Mouse (Mus musculus): ENCODE measurements at regions not wholly inside any gene's neighbourhood (a gene's known extent, or its start where the extent isn't known, plus 50 kb on each side); places are given as distances from the start of the nearest gene placed in this dataset.

DNA sequence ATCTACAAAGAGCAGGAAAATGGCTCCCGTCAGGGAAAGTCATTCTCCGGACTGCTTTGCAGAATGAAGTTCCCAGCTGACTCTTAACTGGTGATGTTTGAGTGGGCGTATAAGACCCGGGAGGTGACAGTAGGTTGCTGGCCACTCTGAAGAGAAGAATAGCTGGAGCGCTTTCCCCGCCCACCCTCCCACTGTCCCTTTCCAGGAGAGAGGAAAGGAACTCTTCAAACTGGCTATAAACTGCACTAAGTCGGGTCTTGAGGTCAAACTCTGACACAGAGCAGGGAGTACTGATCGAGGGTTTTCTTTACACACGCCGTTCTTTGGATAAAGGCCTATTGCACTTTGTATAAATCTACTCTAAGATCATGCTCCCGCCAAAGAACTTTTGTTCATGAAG, 83.4 kb upstream of the Tenm3 start:
- H3K4me3 ChIP-seq (replicated peaks; ENCODE audit: low read length), result no peak overlapping the region
- no peaks in the 10 kb centered on the region for H3K27me3 ChIP-seq (ENCODE audit: control insufficient read depth, insufficient read depth, low read length)
- no peaks in the 10 kb centered on the region for H3K36me3 ChIP-seq (ENCODE audit: control insufficient read depth, insufficient read depth, low read length)
- H3K9ac ChIP-seq (ENCODE audit: low read depth, low read length, severe bottlenecking), result no peak overlapping the region
- no peaks in the 10 kb centered on the region for H3K9me3 ChIP-seq (ENCODE audit: control insufficient read depth, low read length)
- ATAC-seq (ENCODE audit: low FRiP score, low read depth), result no peak
- TF ChIP-seq POLR2A (IDR thresholded peaks at IDR 0.05; ENCODE audit: borderline replicate concordance, extremely low read depth, insufficient read depth, insufficient read length), result no peak
- no peak overlapping the region for H3K4me2 ChIP-seq (replicated peaks; ENCODE audit: low read depth, low read length, severe bottlenecking)
- no peak overlapping the region for H3K27ac ChIP-seq (replicated peaks; ENCODE audit: low read depth, low read length)
- no peak for DNase-seq (ENCODE audit: low spot score)
- no peaks in the 10 kb centered on the region for H3K4me1 ChIP-seq (ENCODE audit: control insufficient read depth, insufficient read depth, low read length)
- WGBS, result 75% methylated on average over 11 of the region's 11 CpGs

DNA sequence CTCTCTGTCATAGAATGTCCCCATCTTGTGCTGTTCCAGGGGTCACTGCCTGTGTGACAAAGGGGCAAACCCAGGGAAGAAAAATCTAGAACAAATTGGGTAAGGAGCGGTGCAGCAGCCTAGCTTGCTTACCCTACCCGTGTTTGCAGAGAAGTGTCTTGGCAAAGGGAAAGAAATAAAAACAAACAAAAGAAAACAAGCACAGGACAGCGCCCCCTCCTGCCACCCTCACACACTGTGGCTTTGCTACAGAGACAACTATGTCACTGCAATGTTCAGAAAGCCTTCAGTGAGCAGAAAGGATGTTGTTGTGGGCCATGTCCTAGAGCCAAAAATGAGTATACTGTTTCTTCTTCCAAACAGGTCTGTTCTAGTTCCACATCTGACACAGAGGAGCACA, 71.5 kb upstream of the Tenm3 start:
- no peaks in the 10 kb centered on the region for H3K4me1 ChIP-seq (ENCODE audit: control insufficient read depth, insufficient read depth, low read length)
- 58% methylated on average over 3 of the region's 3 CpGs for WGBS
- no peak for ATAC-seq (ENCODE audit: low FRiP score, low read depth)

DNA sequence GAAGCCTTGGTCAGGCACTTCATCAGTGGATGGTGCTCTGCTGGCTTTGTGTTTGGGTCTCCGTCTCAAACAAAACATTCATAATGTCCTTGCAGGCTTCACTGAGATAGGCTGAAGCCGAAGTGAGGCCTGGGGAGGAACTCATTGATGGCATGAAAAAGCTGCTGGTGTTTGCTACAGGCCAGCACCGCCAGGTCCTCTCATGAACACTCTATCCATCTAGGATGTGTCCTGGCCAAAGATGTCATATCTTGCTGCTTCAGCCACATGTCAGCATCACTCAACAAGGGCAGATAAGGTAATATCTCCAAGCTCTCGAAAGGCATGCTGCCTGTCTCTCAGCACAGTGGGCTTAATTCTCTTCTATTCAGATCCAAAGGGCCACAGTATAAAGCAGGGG, 69.1 kb upstream of the Tenm3 start:
- TF ChIP-seq POLR2A (IDR thresholded peaks at IDR 0.05; ENCODE audit: borderline replicate concordance, extremely low read depth, insufficient read depth, insufficient read length), result no peak
- 80% methylated on average over 4 of the region's 4 CpGs for WGBS
- Histone ChIP-seq H3K27me3 (ENCODE audit: control insufficient read depth, insufficient read depth, low read length) (no peaks in the 10 kb centered on the region), H3K36me3 (ENCODE audit: control insufficient read depth, insufficient read depth, low read length) (no peaks in the 10 kb centered on the region), H3K27ac (replicated peaks; ENCODE audit: low read depth, low read length) (no peak overlapping the region), H3K9me3 (ENCODE audit: control insufficient read depth, low read length) (no peaks in the 10 kb centered on the region), H3K4me1 (ENCODE audit: control insufficient read depth, insufficient read depth, low read length) (no peaks in the 10 kb centered on the region), H3K4me2 (replicated peaks; ENCODE audit: low read depth, low read length, severe bottlenecking) (no peak overlapping the region), H3K9ac (ENCODE audit: low read depth, low read length, severe bottlenecking) (no peak overlapping the region), H3K4me3 (replicated peaks; ENCODE audit: low read length) (no peak overlapping the region)
- ATAC-seq (ENCODE audit: low FRiP score, low read depth) (no peak), DNase-seq (ENCODE audit: low spot score) (no peak)

More for the DNA sequence above, 71.5 kb upstream of the Tenm3 start:
- no peaks in the 10 kb centered on the region for H3K36me3 ChIP-seq (ENCODE audit: control insufficient read depth, insufficient read depth, low read length)
- H3K27ac ChIP-seq (replicated peaks; ENCODE audit: low read depth, low read length), result no peak overlapping the region
- H3K27me3 ChIP-seq (ENCODE audit: control insufficient read depth, insufficient read depth, low read length), result no peaks in the 10 kb centered on the region
- H3K4me3 ChIP-seq (replicated peaks; ENCODE audit: low read length), result no peak overlapping the region
- no peak overlapping the region for H3K4me2 ChIP-seq (replicated peaks; ENCODE audit: low read depth, low read length, severe bottlenecking)
- H3K9me3 ChIP-seq (ENCODE audit: control insufficient read depth, low read length), result no peaks in the 10 kb centered on the region
- DNase-seq (ENCODE audit: low spot score), result no peak
- TF ChIP-seq POLR2A (IDR thresholded peaks at IDR 0.05; ENCODE audit: borderline replicate concordance, extremely low read depth, insufficient read depth, insufficient read length), result no peak
- no peak overlapping the region for H3K9ac ChIP-seq (ENCODE audit: low read depth, low read length, severe bottlenecking)

DNA sequence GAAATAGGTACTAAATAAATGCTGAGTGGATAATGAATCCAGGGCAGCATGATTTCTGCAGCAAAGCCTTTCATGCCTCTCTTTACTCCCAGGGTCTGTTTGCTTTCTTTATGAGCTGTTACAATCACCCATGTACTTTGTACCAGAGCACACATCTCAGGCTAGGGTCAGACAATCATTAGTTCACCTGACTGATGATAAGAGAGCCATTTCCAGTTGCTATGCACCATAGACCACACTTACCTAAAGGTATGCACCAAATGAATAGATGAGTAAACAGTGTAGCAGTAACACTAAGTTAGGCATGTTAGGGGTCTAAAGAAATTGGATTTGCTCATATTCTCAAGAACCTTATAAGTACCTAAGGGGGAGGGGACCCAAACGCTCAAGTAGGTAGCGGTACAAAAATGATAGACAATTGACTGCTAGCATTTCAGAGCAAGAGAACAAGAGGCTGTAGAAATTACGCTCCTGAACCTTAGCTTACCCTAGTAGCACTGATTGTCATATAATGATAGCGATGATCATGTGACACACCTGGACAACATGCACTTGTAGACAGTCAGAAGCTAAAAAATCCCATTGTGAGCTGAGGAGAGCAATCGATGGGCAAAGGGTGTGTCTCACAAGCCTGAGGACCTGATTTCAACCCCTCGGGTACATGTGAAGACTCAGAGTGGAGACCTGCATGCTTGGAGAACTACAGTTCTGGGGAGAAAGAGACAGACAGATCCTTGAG, 58.1 kb upstream of the Tenm3 start:
- no peaks in the 10 kb centered on the region for H3K27me3 ChIP-seq (ENCODE audit: control insufficient read depth, insufficient read depth, low read length)
- no peak overlapping the region for H3K9ac ChIP-seq (ENCODE audit: low read depth, low read length, severe bottlenecking)
- no peak overlapping the region for H3K27ac ChIP-seq (replicated peaks; ENCODE audit: low read depth, low read length)
- no peaks in the 10 kb centered on the region for H3K36me3 ChIP-seq (ENCODE audit: control insufficient read depth, insufficient read depth, low read length)
- DNase-seq (ENCODE audit: low spot score), result no peak
- H3K4me1 ChIP-seq (ENCODE audit: control insufficient read depth, insufficient read depth, low read length), result no peaks in the 10 kb centered on the region
- 94% methylated on average over 6 of the region's 6 CpGs for WGBS
- H3K4me2 ChIP-seq (replicated peaks; ENCODE audit: low read depth, low read length, severe bottlenecking), result no peak overlapping the region
- no peak for TF ChIP-seq POLR2A (IDR thresholded peaks at IDR 0.05; ENCODE audit: borderline replicate concordance, extremely low read depth, insufficient read depth, insufficient read length)
- no peaks in the 10 kb centered on the region for H3K9me3 ChIP-seq (ENCODE audit: control insufficient read depth, low read length)
- no peak for ATAC-seq (ENCODE audit: low FRiP score, low read depth)
- H3K4me3 ChIP-seq (replicated peaks; ENCODE audit: low read length), result no peak overlapping the region

DNA sequence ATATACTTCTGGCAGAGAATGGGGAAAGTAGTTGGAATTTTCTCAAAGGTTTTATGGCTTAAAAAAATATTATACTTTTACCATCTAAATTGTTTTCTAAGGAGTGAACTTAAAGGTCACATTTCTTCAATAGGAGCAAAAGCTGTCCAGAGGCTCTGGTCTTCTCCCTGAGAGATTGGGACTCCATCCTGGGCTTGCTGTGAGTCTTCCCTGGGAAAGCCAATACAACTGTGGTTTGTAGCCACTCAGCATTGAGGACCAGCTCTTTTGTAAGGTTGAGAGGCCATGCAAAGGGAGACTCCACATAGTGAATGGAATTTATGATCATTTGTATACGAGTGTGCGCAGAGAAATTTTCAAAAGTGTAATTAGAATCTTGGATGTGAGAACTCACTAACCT, 52.9 kb upstream of the Tenm3 start:
- Histone ChIP-seq H3K27me3 (ENCODE audit: control insufficient read depth, insufficient read depth, low read length) (no peaks in the 10 kb centered on the region), H3K4me3 (replicated peaks; ENCODE audit: low read length) (no peak overlapping the region), H3K9me3 (ENCODE audit: control insufficient read depth, low read length) (no peaks in the 10 kb centered on the region), H3K27ac (replicated peaks; ENCODE audit: low read depth, low read length) (no peak overlapping the region), H3K9ac (ENCODE audit: low read depth, low read length, severe bottlenecking) (no peak overlapping the region), H3K4me1 (ENCODE audit: control insufficient read depth, insufficient read depth, low read length) (peaks cover 4% of the 10 kb centered on the region; the same call in 1 of the 2 replicates), H3K36me3 (ENCODE audit: control insufficient read depth, insufficient read depth, low read length) (no peaks in the 10 kb centered on the region), H3K4me2 (replicated peaks; ENCODE audit: low read depth, low read length, severe bottlenecking) (no peak overlapping the region)
- DNase-seq (ENCODE audit: low spot score) (no peak), ATAC-seq (ENCODE audit: low FRiP score, low read depth) (no peak)
- no peak for TF ChIP-seq POLR2A (IDR thresholded peaks at IDR 0.05; ENCODE audit: borderline replicate concordance, extremely low read depth, insufficient read depth, insufficient read length)
- WGBS, result 76% methylated on average over 2 of the region's 2 CpGs

Data from limb, embryonic 14.5 days (tissue).